8 mouse cellular contexts compared by ENCODE assay signal in genomic region chr4:147940576-147941044, GRCm38 (mm10). TPM values are rescaled to one million over a fixed set of nuclear protein-coding genes. Genes with fewer than 3 reads are reported as not detected.
A peak's percentile ranks its signal among the peaks of the same experiment; 100 is the strongest.
DNase-seq lines count a peak whose midpoint lies in the region; ATAC-seq and TF ChIP-seq lines count a peak whose summit lies in the region.

TSS of gene 2510039O18Rik (plus strand) at chr4:147940895.

- peaks cover 18% of the 10 kb centered on the region for H3K36me3 ChIP-seq in hindbrain, postnatal 0 days (ENCODE audit: insufficient read depth, low read length)
- H3K36me3 ChIP-seq in megakaryocyte, embryonic 14.5 days (replicated peaks; ENCODE audit: low read length) = peaks cover 33% of the 10 kb centered on the region

- intact Hi-C loops in gastrocnemius, adult 2 months (cut with DNase I) = no loop called here
- intact Hi-C loops in left cerebral cortex, adult 2 months (cut with DNase I) = loop anchor here (1.0 to 2.0 kb wide), 2 partner anchors 36 to 99 kb away; partner anchors contain the start of genes Mfn2 and Mthfr

- peak within 1 kb of the TSS; percentile 67 for H3K4me2 ChIP-seq in hindbrain, postnatal 0 days (ENCODE audit: low read depth, low read length)

- H3K9ac ChIP-seq in hindbrain, postnatal 0 days (replicated peaks; ENCODE audit: low read length) = peak within 1 kb of the TSS; percentile 89

- H3K4me3 ChIP-seq in gastrocnemius, adult 2 months = peak within 1 kb of the TSS; percentile 92
- peak within 1 kb of the TSS; percentile 92 for H3K4me3 ChIP-seq in hindbrain, postnatal 0 days (ENCODE audit: low read length)
- peak within 1 kb of the TSS; percentile 90 for H3K4me3 ChIP-seq in left cerebral cortex, adult 2 months
- H3K4me3 ChIP-seq in megakaryocyte, embryonic 14.5 days (replicated peaks) = peak within 1 kb of the TSS; percentile 100

- no peaks in the 10 kb centered on the region for H3K27me3 ChIP-seq in hindbrain, postnatal 0 days (ENCODE audit: insufficient read depth, low read length)
- H3K27me3 ChIP-seq in megakaryocyte, embryonic 14.5 days (replicated peaks) = peaks cover 1% of the 10 kb centered on the region

- peak within 1 kb of the TSS; percentile 98 for H3K27ac ChIP-seq in gastrocnemius, adult 2 months
- peak within 1 kb of the TSS; percentile 76 for H3K27ac ChIP-seq in hindbrain, postnatal 0 days
- H3K27ac ChIP-seq in left cerebral cortex, adult 2 months = peak within 1 kb of the TSS; percentile 77

- WGBS in hindbrain, postnatal 0 days = 2% methylated on average over 22 of the region's 35 CpGs

- peak; percentile 93 for DNase-seq in ZHBTc4 (ENCODE audit: low read depth, low spot score)
- DNase-seq in gastrocnemius, adult 2 months = peak; percentile 90
- peak; percentile 93 for DNase-seq in hindbrain, postnatal 0 days (ENCODE audit: low spot score)
- peak; percentile 81 to 86 for DNase-seq in left cerebral cortex, adult 2 months (ENCODE audit: extremely low spot score in 1 of 2, low spot score in 2 of 2)
- peak; percentile 91 to 94 for DNase-seq in right cerebral cortex, postnatal 10 days (ENCODE audit: low spot score in 2 of 2)
- DNase-seq in urinary bladder, postnatal 25 days (ENCODE audit: low spot score) = peak; percentile 74

- peak; percentile 76 for ATAC-seq in common myeloid progenitor, adult 5-6 weeks (replicated peaks; ENCODE audit: low read depth, poor library complexity, severe bottlenecking)
- peak; percentile 60 for ATAC-seq in hindbrain, postnatal 0 days

- no peaks in the 10 kb centered on the region for H3K9me3 ChIP-seq in hindbrain, postnatal 0 days (ENCODE audit: low read length)
- no peaks in the 10 kb centered on the region for H3K9me3 ChIP-seq in megakaryocyte, embryonic 14.5 days

- peaks cover 16% of the 10 kb centered on the region for H3K4me1 ChIP-seq in hindbrain, postnatal 0 days (ENCODE audit: insufficient read depth, low read length)
- H3K4me1 ChIP-seq in megakaryocyte, embryonic 14.5 days = peaks cover 89% of the 10 kb centered on the region

- no peak for TF ChIP-seq CTCF in gastrocnemius, adult 2 months (IDR thresholded peaks at IDR 0.05)
- 0 out of 2 replicates have a peak, but pooled peaks have one; percentile 1 for TF ChIP-seq CTCF in hindbrain, postnatal 0 days (IDR thresholded peaks at IDR 0.05; ENCODE audit: low read depth)
- TF ChIP-seq CTCF in left cerebral cortex, adult 2 months (IDR thresholded peaks at IDR 0.05) = no peak

RNA-seq across cellular contexts. Expression of gene 2510039O18Rik, which starts in this region (rescaled TPM):
- 30.4 and 34.6 TPM in 2 replicates for total RNA-seq in common myeloid progenitor, adult 5-6 weeks (2017)
- total RNA-seq in gastrocnemius, adult 2 months (2021) = 10 to 100 TPM; 17.0 to 21.5 TPM
- total RNA-seq in hindbrain, postnatal 0 days (2014; rRNA removed) = 62.9 and 70.9 TPM in 2 replicates
- polyA plus RNA-seq in hindbrain, postnatal 0 days (2015; fragmentation: Nextera tagmentation; extraction: Ambion mirVana) = 10.3 and 11.0 TPM in 2 replicates
- total RNA-seq in left cerebral cortex, adult 2 months (2021) = 10 to 100 TPM; 28.9 to 31.2 TPM
- 87.3 and 131 TPM in 2 replicates for polyA plus RNA-seq in megakaryocyte, embryonic 14.5 days (2012; ENCODE audit: insufficient read depth, low replicate concordance)

Comparison
In these comparisons a context has a peak if more than half of its experiments do, and no peak if none do; other contexts are left out.
1. Peak in every context shown above with its lines: DNase-seq, ATAC-seq, H3K4me3 ChIP-seq and H3K27ac ChIP-seq.